Mouse (Mus musculus) liver, embryonic 16.5 days (tissue): ENCODE measurements around the gene Siglece. TPM values are rescaled to one million over a fixed set of nuclear protein-coding genes. Genes with fewer than 3 reads are reported as not detected.

Experiments
- ATAC-seq: fragments of 200-750 bp; cut with Nextera tagmentation; 2 replicates; pipeline ENCODE4 v1.8.0; 2017; ENCODE audit warnings: low read depth, mild to moderate bottlenecking, moderate number of reproducible peaks, moderate library complexity
- H3K27ac ChIP-seq: fragments of 300-500 bp; sonication (generic); 2 replicates; pipeline ENCODE4 v1.5.1; 2014; ENCODE audit warnings: mild to moderate bottlenecking, low read length
- H3K27me3 ChIP-seq: fragments of 300-500 bp; sonication (generic); 2 replicates; pipeline ENCODE4 v1.6.1; 2014; ENCODE audit warnings: low read depth, low read length, mixed read lengths; ENCODE audit not compliant: control insufficient read depth, insufficient read depth
- H3K36me3 ChIP-seq: fragments of 300-500 bp; sonication (generic); 2 replicates; pipeline ENCODE4 v1.6.1; 2014; ENCODE audit warnings: mild to moderate bottlenecking; ENCODE audit not compliant: control insufficient read depth, insufficient read depth
- H3K4me1 ChIP-seq: fragments of 300-500 bp; sonication (generic); 2 replicates; pipeline ENCODE4 v1.6.1; 2014; ENCODE audit warnings: low read depth, low read length, mixed read lengths; ENCODE audit not compliant: control insufficient read depth
- H3K4me2 ChIP-seq: fragments of 300-500 bp; sonication (generic); 2 replicates; pipeline ENCODE4 v1.6.1; 2014; ENCODE audit warnings: low read depth, low read length, mixed read lengths
- H3K4me3 ChIP-seq: fragments of 300-500 bp; sonication (generic); 2 replicates; pipeline ENCODE4 v1.5.1; 2014; ENCODE audit warnings: low read depth, mild to moderate bottlenecking, low read length
- H3K9ac ChIP-seq: fragments of 300-500 bp; sonication (generic); 2 replicates; pipeline ENCODE4 v1.6.1; 2014; ENCODE audit warnings: low read depth, low read length
- H3K9me3 ChIP-seq: fragments of 300-500 bp; sonication (generic); replicated peaks from 2 replicates; pipeline ENCODE4 v1.6.1; 2016; ENCODE audit warnings: low read length; ENCODE audit not compliant: control insufficient read depth
- WGBS: fragments of 180-500 bp; shearing (Covaris S2); extraction: QIAGEN DNeasy Blood & Tissue Kit; methylation state at CpG from one replicate; pipeline ENCODE4 v1.1.7; 2014; ENCODE audit not compliant: insufficient replicate concordance; 5-methylcytosine and 5-hydroxymethylcytosine counted together
- polyA plus RNA-seq: library from polyadenylated mRNA; unstranded; fragments of >200 nt; fragmentation: Nextera tagmentation; extraction: Ambion mirVana; gene quantifications from 2 replicates; pipeline ENCODE4 v1.2.1, GENCODE M21; 2015

Gene Siglece
- polyA plus RNA-seq, 1 experiment from 2014 or later, result 5.0 TPM

DNA sequence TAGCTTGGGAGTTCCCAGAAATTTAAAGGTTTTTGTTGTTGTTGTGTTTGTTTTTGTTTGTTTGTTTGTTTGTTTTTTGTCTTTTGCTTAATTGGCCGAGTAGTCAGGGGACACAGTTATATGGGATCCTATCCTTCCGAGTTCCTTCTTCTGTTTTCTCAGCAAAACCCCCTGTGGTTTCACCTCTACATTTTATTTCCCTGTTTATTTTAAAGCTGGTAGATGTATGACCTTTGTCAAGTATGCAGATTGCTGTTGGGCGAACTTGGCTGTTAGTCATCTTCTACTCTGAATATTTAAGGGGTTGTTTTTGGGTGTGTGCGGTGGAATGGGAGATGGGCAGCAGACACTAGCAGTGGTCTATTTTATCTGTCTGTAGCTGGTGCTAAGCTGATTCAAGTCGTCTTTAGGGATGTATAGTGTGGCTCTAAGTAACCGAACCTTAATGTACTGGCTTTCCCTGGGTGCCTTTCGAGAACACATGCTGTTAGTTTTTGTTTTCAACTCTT lies 51.6 kb downstream of the Siglece start:
- Histone ChIP-seq H3K27ac (no peak overlapping the region), H3K4me3 (no peak overlapping the region), H3K9me3 (no peaks in the 10 kb centered on the region), H3K27me3 (no peaks in the 10 kb centered on the region), H3K4me1 (peaks cover 5% of the 10 kb centered on the region), H3K9ac (no peak overlapping the region), H3K4me2 (no peak overlapping the region), H3K36me3 (no peaks in the 10 kb centered on the region)
- ATAC-seq, result no peak
- WGBS, result 54% methylated on average over 7 of the region's 7 CpGs

DNA sequence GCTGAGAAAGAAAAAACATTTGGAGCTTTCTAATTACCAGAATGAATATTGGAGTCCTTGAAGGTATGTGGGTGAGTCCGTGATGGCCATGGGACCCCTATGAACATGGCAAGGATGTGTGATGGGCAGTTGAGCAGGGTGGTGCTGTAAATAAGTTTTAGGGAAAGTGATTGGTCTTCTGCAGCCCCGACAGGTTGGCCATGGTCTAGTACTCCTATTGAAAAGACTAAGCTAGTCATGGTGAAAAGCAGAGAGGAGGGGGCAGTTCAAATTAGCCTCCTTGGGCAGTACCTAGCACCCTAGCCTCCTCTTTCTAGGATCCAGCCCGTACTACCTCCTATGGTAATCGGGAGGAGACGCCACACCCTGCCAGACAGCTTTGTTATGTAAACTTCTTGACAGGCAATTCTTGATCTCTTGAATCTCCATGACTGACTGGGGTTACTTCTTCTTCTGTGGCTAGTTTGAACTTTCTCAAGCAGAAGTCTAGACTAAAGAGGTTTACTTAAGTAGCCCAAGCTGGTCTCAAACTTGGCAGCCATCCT lies 52.1 kb downstream of the Siglece start:
- H3K27me3 ChIP-seq, result no peaks in the 10 kb centered on the region
- no peak overlapping the region for H3K4me3 ChIP-seq
- no peak overlapping the region for H3K27ac ChIP-seq
- H3K4me2 ChIP-seq, result no peak overlapping the region
- H3K9ac ChIP-seq, result no peak overlapping the region
- H3K9me3 ChIP-seq, result no peaks in the 10 kb centered on the region
- peaks cover 5% of the 10 kb centered on the region for H3K4me1 ChIP-seq
- WGBS, result 39% methylated on average over 5 of the region's 5 CpGs
- no peak for ATAC-seq
- H3K36me3 ChIP-seq, result no peaks in the 10 kb centered on the region

DNA sequence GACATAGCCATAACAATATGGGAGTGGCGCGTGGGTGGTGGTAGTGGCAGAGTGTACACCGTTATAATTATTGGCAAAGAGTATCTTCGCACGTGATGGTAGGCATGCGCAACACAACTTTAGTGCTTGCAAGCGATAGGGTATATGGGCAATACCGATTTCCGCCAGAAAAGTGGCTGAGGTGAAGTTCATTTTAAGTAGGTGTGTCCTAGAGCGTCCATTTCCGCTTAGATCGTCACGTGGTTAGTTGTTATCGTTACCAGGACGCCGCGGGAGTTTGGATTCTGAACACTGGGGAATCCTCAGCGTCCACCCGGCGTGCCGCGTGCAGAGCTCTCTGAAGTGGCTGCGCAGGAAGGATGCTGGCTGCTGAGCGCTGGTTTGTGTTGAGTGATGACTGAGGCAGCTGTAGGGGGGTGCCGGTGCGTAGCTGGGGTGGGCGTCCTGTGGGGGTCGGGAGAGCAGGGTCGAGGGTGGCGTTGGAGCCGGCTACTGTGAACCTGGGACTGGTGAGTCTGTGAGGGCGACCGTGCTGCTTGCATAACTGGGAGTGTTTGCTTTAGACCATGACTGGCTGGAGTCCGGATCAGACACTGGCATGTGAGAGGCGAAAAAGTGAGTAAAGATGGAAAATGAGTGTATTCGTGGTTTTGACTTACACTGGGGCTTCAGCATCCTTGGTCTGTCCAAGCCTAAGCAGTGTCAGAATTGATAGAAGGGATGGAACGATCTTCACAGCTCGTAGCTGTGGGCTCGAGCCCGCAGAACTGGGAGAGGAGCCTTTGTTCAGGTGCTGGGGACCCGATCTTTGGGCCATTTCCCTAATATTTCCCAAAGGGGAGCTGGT lies 52.8 kb downstream of the Siglece start, which contains the start of gene Zfp819:
Gene Zfp819, plus strand, starts transcription at position 274 of the 847 bp plus-strand sequence.
- WGBS, result 14% methylated on average over 41 of the region's 41 CpGs
- Histone ChIP-seq H3K9me3 (no peaks in the 10 kb centered on the region), H3K4me1 (peaks cover 5% of the 10 kb centered on the region), H3K27me3 (no peaks in the 10 kb centered on the region), H3K36me3 (no peaks in the 10 kb centered on the region), H3K4me2 (peak within 1 kb of the TSS; percentile 62), H3K27ac (no peak within 1 kb of the TSS), H3K9ac (no peak within 1 kb of the TSS), H3K4me3 (peak within 1 kb of the TSS; percentile 33)
- ATAC-seq, result peak; percentile 62

DNA sequence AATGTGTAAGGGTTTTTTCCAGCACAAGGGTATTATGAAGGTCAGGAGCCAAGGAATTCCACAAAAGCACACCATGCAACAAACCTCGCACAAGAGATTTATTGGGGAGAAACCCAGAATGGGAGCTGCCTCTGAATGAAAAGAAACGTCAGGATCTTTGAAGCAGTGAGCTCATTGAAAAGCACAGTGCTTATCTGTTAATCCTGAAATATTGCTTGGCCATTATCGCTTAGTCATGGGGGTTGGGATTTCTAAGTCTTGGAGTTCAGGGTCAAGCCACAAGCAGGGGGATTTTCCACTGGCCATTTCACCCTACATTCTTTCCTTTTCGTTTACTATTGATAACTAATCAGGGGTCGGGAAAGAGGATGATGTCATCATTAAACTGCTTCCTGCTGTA lies 58.1 kb downstream of the Siglece start:
- no peak for ATAC-seq
- H3K4me3 ChIP-seq, result no peak overlapping the region
- H3K9me3 ChIP-seq, result no peaks in the 10 kb centered on the region
- H3K36me3 ChIP-seq, result no peaks in the 10 kb centered on the region
- H3K4me2 ChIP-seq, result no peak overlapping the region
- H3K27me3 ChIP-seq, result no peaks in the 10 kb centered on the region
- WGBS, result 32% methylated on average over 5 of the region's 5 CpGs
- no peak overlapping the region for H3K27ac ChIP-seq
- no peak overlapping the region for H3K9ac ChIP-seq
- no peaks in the 10 kb centered on the region for H3K4me1 ChIP-seq

Other genes starting within 250 kb of the Siglece start
- not detected in 2 replicates for gene Lim2, start 232.5 kb downstream of the Siglece start, polyA plus RNA-seq
- 16.3 and 17.8 TPM in 2 replicates for gene Nkg7, start 223.1 kb downstream of the Siglece start, polyA plus RNA-seq
- gene Cldnd2, start 219.4 kb downstream of the Siglece start, polyA plus RNA-seq, result not detected in 2 replicates
- 314 and 319 TPM in 2 replicates for gene Etfb, start 216.1 kb downstream of the Siglece start, polyA plus RNA-seq
- 0.17 and 0.22 TPM in 2 replicates for gene Gm45233, start 216.0 kb downstream of the Siglece start, polyA plus RNA-seq
- gene Vsig10l, start 197.0 kb downstream of the Siglece start, polyA plus RNA-seq, result 1.1 and 1.3 TPM in 2 replicates
- not detected in 2 replicates for gene Iglon5, start 170.1 kb downstream of the Siglece start, polyA plus RNA-seq
- gene 4931406B18Rik, start 154.2 kb downstream of the Siglece start, polyA plus RNA-seq, result not detected in 2 replicates
- 3.8 and 4.6 TPM in 2 replicates for gene Cd33, start 115.7 kb downstream of the Siglece start, polyA plus RNA-seq
- gene Zfp658, start 97.9 kb downstream of the Siglece start, polyA plus RNA-seq, result 0.19 and 0.29 TPM in 2 replicates
- 1.8 and 2.2 TPM in 2 replicates for gene Zfp719, start 80.6 kb downstream of the Siglece start, polyA plus RNA-seq
- not detected in 2 replicates for gene Zfp819, start 53.0 kb downstream of the Siglece start, polyA plus RNA-seq
- 0.15 TPM in 1 of 2 replicates, not detected in the other for gene Ceacam18, start 25.5 kb downstream of the Siglece start, polyA plus RNA-seq
- gene Ctu1, start 11.9 kb upstream of the Siglece start, polyA plus RNA-seq, result 3.7 and 3.8 TPM in 2 replicates
- gene Klk14, start 30.3 kb upstream of the Siglece start, polyA plus RNA-seq, result not detected in 2 replicates
- gene Klk13, start 52.4 kb upstream of the Siglece start, polyA plus RNA-seq, result not detected in 2 replicates
- gene Klk12, start 108.7 kb upstream of the Siglece start, polyA plus RNA-seq, result not detected in 2 replicates
- not detected in 2 replicates for gene Klk11, start 114.4 kb upstream of the Siglece start, polyA plus RNA-seq
- gene Klk10, start 120.9 kb upstream of the Siglece start, polyA plus RNA-seq, result not detected in 2 replicates
- gene Klk9, start 131.7 kb upstream of the Siglece start, polyA plus RNA-seq, result not detected in 2 replicates
- 4.3 and 5.1 TPM in 2 replicates for gene Klk8, start 137.4 kb upstream of the Siglece start, polyA plus RNA-seq
- not detected in 2 replicates for gene Klk7, start 151.1 kb upstream of the Siglece start, polyA plus RNA-seq
- gene Klk6, start 164.3 kb upstream of the Siglece start, polyA plus RNA-seq, result not detected in 2 replicates
- gene Klk5, start 181.8 kb upstream of the Siglece start, polyA plus RNA-seq, result not detected in 2 replicates
- not detected in 2 replicates for gene Klk4, start 221.0 kb upstream of the Siglece start, polyA plus RNA-seq